Mouse (Mus musculus): ENCODE measurements around the gene Dnajc25.

DNA sequence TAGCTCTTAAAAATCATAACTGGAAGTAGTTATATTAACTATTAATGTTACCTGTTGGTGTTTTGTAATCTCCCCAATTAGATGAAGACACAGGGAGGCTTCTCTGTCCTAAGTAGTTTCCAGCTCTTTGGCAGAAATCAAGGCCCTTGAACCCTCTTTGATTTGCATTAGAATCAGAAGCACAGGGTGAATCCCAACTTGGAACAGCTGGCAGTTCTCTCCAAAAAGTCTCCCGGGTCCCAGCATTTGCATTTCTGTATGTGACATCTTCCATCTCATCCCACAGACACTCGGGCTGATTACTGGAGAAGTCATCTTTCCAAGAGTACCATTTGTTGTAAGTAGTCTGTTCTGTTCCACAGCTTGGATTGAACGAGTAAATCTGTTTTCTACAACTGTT lies 52.4 kb downstream of the Dnajc25 start:
- TF ChIP-seq CTCF (IDR thresholded peaks at IDR 0.05; ENCODE audit: low read depth) = no peak
- no peak for TF ChIP-seq EP300 (IDR thresholded peaks at IDR 0.05; ENCODE audit: low read depth)
